Mouse (Mus musculus): Measurements from ENCODE around the gene Gm21788.
"Not testable (repeated sequence)": the region's sequence is repeated elsewhere in the genome, so short reads cannot be mapped to it uniquely, and the experiment has no call there.

Gene Gm21788

DNA sequence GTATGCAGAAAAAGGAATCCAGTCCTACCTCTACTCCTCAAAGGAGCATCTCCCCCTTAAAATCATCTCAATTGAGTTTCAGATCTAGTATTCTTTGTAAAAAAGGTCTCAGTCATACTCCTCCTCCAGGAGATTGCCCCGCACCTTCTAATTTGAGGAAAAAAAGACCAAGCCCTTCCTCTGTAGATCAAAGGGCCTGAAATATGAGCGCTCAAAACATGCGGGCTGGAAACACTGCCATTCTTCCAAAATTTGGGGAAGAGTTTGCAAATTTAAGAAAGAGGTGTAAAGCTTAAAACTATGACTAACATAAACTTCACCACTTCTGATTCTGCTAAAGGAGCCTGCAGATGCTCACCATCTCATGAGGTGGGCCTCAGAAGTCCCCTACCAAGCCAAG lies at the start of gene Gm21788:
TSS of gene Gm21788 (plus strand) at position 301 of the 400 bp plus-strand sequence.
- DNase-seq (ENCODE audit: low spot score in 2 of 2) = not testable (repeated sequence)

Measured in frontal cortex, postnatal 25 days (tissue).